Mouse (Mus musculus) limb, embryonic 13.5 days (tissue): ENCODE data around the gene Lpo. TPM values are rescaled to one million over a fixed set of nuclear protein-coding genes. Genes with fewer than 3 reads are reported as not detected.

Experiments used
- ATAC-seq: fragments of 200-750 bp; cut with Nextera tagmentation; 2 replicates; pipeline ENCODE4 v1.8.0; 2017; ENCODE audit warnings: low read depth, moderate number of reproducible peaks, moderate TSS enrichment; ENCODE audit not compliant: low FRiP score
- H3K27ac ChIP-seq: fragments of 300-500 bp; sonication (generic); 2 replicates; pipeline ENCODE4 v1.5.1; 2015; ENCODE audit warnings: inconsistent platforms, mild to moderate bottlenecking, moderate library complexity
- H3K27me3 ChIP-seq: fragments of 300-500 bp; sonication (generic); 2 replicates; pipeline ENCODE4 v1.6.1; 2015; ENCODE audit warnings: mild to moderate bottlenecking, inconsistent platforms
- H3K36me3 ChIP-seq: fragments of 300-500 bp; sonication (generic); 2 replicates; pipeline ENCODE4 v1.6.1; 2015; ENCODE audit warnings: inconsistent platforms, mild to moderate bottlenecking, moderate library complexity
- H3K4me1 ChIP-seq: fragments of 300-500 bp; sonication (generic); 2 replicates; pipeline ENCODE4 v1.6.1; 2015; ENCODE audit warnings: inconsistent platforms
- H3K4me2 ChIP-seq: fragments of 300-500 bp; sonication (generic); replicated peaks from 2 replicates; pipeline ENCODE4 v1.6.1; 2015; ENCODE audit warnings: inconsistent platforms, mild to moderate bottlenecking, moderate library complexity
- H3K4me3 ChIP-seq: fragments of 300-500 bp; sonication (generic); 2 replicates; pipeline ENCODE4 v1.5.1; 2015; ENCODE audit warnings: moderate library complexity, mild to moderate bottlenecking, inconsistent platforms
- H3K9ac ChIP-seq: fragments of 300-500 bp; sonication (generic); 2 replicates; pipeline ENCODE4 v1.6.1; 2015; ENCODE audit warnings: mild to moderate bottlenecking, inconsistent platforms
- H3K9me3 ChIP-seq: fragments of 300-500 bp; sonication (generic); 2 replicates; pipeline ENCODE4 v1.6.1; 2016; ENCODE audit warnings: inconsistent platforms
- WGBS: fragments of 180-500 bp; shearing (Covaris S2); methylation state at CpG from one replicate; pipeline ENCODE4 v1.1.7; 2015; 5-methylcytosine and 5-hydroxymethylcytosine counted together
- polyA plus RNA-seq: library from polyadenylated mRNA; unstranded; fragments of >200 nt; fragmentation: Nextera tagmentation; extraction: Ambion mirVana; gene quantifications from 2 replicates; pipeline ENCODE4 v1.2.1, GENCODE M21; 2015

Gene Lpo
- polyA plus RNA-seq, 1 experiment from 2014 or later, result 0.06 TPM

DNA sequence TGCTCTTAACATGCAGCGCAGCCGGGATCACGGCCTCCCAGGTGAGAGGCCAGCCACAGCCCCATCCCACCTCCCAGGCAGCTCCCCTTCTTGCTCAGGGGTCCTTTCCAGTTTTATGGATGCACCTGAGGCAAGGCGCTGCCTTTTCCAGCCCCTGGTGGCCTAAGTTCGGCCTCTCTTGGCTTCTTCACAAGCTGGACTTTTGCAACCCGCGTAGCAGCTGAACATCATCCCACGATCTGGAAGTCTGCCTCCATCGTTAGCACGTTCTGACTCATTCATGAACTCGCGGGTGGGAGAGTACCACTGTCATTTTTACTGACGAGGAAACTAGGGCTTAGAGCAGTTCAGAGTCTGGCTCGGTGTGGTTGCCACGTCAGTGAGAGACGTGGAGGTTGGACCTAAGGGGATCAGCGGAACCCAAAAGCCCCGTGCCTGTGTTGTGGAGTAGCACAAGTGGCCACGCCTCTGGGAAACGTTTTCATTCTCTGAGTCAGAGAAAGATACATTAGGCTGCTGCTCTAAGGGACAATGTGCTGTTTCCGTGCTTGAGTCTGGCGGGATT, 26.3 kb downstream of the Lpo start:
- 82% methylated on average over 22 of the region's 22 CpGs for WGBS
- Histone ChIP-seq H3K9ac (no peak overlapping the region), H3K27ac (no peak overlapping the region), H3K36me3 (no peaks in the 10 kb centered on the region), H3K4me2 (no peak overlapping the region), H3K27me3 (0 out of 2 replicates have a peak, but pooled peaks cover 5% of the 10 kb centered on the region), H3K9me3 (no peaks in the 10 kb centered on the region), H3K4me3 (no peak overlapping the region), H3K4me1 (no peaks in the 10 kb centered on the region)
- ATAC-seq, result no peak

DNA sequence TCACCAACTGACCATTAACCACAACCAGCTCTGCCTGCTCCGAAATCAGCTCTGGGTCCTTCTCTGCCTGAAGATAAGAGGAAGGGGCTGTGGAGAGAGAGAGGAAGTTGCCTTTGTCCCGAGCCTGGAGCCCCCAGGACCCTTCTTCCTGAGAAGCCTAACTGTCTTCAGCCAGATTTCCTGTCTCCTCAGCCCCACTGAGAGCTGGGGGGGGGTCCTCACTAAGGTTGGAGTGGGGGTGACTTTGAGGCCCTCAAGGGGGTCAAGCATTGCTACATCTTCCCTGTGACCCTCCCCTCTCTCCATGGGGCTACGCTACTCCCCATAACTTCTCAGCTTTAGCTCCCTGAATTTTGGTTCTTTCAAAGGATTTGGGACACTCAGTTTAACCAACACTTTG, 34.6 kb downstream of the Lpo start, which contains the start of gene Mpo:
Gene Mpo (plus strand): TSS at position 122 of the 400 bp plus-strand sequence.
- Histone ChIP-seq H3K36me3 (no peaks in the 10 kb centered on the region), H3K4me3 (no peak within 1 kb of the TSS), H3K27me3 (0 out of 2 replicates have a peak, but pooled peaks cover 5% of the 10 kb centered on the region), H3K9me3 (no peaks in the 10 kb centered on the region), H3K4me1 (no peaks in the 10 kb centered on the region), H3K4me2 (no peak within 1 kb of the TSS), H3K9ac (no peak within 1 kb of the TSS), H3K27ac (no peak within 1 kb of the TSS)
- no peak for ATAC-seq
- 77% methylated on average over 3 of the region's 3 CpGs for WGBS

DNA sequence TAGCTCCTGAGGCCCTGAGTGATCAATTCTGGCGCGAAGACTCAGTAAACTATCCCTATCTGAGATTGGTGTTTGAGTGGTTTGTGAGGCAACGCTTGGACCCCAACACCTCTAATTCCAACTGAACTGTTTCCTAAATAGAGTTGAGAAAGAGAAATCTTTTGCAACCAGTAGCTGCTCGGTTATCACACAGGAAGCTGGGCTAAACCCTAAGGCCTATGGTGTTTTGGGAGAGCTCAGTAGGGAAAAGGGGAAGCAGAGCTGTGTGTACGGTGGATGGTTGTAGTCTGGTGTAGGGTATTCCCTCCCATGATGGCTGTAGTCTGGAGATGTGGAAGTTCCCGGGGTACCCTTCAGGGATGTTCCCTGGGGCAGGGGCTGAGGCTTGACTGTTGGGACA, 38.0 kb downstream of the Lpo start:
- Histone ChIP-seq H3K4me1 (no peaks in the 10 kb centered on the region), H3K9me3 (no peaks in the 10 kb centered on the region), H3K4me3 (no peak overlapping the region), H3K36me3 (no peaks in the 10 kb centered on the region), H3K4me2 (no peak overlapping the region), H3K27ac (no peak overlapping the region), H3K9ac (no peak overlapping the region), H3K27me3 (no peaks in the 10 kb centered on the region)
- ATAC-seq, result no peak
- 83% methylated on average over 6 of the region's 6 CpGs for WGBS

DNA sequence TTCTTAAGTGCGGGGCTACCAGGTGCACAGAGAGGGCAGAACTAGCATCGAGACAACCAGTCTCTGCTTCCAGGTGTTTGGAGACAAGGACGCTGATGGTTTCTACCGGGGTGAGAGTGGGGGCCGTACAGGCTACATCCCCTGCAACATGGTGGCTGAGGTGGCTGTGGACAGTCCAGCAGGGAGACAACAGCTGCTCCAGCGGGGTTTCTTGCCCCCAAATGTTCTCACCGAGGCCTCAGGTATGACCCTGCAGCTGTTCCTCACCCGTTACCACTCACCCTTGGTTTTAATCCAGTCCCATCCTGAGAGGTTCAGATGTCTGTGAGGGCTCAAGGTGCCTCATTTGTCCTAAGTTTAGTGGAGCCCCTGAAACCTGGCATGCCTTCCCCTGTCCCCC, 48.0 kb downstream of the Lpo start:
- no peak overlapping the region for H3K27ac ChIP-seq
- peaks cover 18% of the 10 kb centered on the region for H3K4me1 ChIP-seq
- H3K9me3 ChIP-seq, result no peaks in the 10 kb centered on the region
- H3K4me2 ChIP-seq, result no peak overlapping the region
- H3K36me3 ChIP-seq, result no peaks in the 10 kb centered on the region
- no peak overlapping the region for H3K9ac ChIP-seq
- no peak for ATAC-seq
- WGBS, result 84% methylated on average over 8 of the region's 8 CpGs
- H3K27me3 ChIP-seq, result no peaks in the 10 kb centered on the region
- no peak overlapping the region for H3K4me3 ChIP-seq

- peaks cover 18% of the 10 kb centered on the region for H3K4me1 ChIP-seq
- no peak overlapping the region for H3K4me2 ChIP-seq
- no peak for ATAC-seq
- no peak overlapping the region for H3K27ac ChIP-seq
- no peak overlapping the region for H3K9ac ChIP-seq
- 79% methylated on average over 4 of the region's 4 CpGs for WGBS
- H3K4me3 ChIP-seq, result no peak overlapping the region
- H3K9me3 ChIP-seq, result no peaks in the 10 kb centered on the region
- no peaks in the 10 kb centered on the region for H3K27me3 ChIP-seq
- no peaks in the 10 kb centered on the region for H3K36me3 ChIP-seq
These were observed 48.7 kb downstream of the Lpo start for GRCm38 (mm10) chr11:87779392-87779791.

GRCm38 (mm10) chr11:87778915-87779314, 49.2 kb downstream of the Lpo start:
- peak overlapping the region; percentile 78 for H3K4me2 ChIP-seq
- H3K9ac ChIP-seq, result peak overlapping the region; percentile 74; the same call in 1 of the 2 replicates
- no peaks in the 10 kb centered on the region for H3K36me3 ChIP-seq
- peak overlapping the region; percentile 46 for H3K4me3 ChIP-seq
- H3K9me3 ChIP-seq, result no peaks in the 10 kb centered on the region
- peaks cover 18% of the 10 kb centered on the region for H3K4me1 ChIP-seq
- no peak for ATAC-seq
- no peaks in the 10 kb centered on the region for H3K27me3 ChIP-seq
- WGBS, result 35% methylated on average over 12 of the region's 12 CpGs
- no peak overlapping the region for H3K27ac ChIP-seq

GRCm38 (mm10) chr11:87778100-87778765, 49.9 kb downstream of the Lpo start:
- Histone ChIP-seq H3K27me3 (no peaks in the 10 kb centered on the region), H3K9ac (peak overlapping the region; percentile 74), H3K9me3 (no peaks in the 10 kb centered on the region), H3K4me1 (peaks cover 18% of the 10 kb centered on the region), H3K36me3 (no peaks in the 10 kb centered on the region), H3K4me3 (peak overlapping the region; percentile 46), H3K27ac (no peak overlapping the region), H3K4me2 (peak overlapping the region; percentile 78)
- ATAC-seq, result peak; percentile 93
- WGBS, result 9% methylated on average over 32 of the region's 32 CpGs

DNA sequence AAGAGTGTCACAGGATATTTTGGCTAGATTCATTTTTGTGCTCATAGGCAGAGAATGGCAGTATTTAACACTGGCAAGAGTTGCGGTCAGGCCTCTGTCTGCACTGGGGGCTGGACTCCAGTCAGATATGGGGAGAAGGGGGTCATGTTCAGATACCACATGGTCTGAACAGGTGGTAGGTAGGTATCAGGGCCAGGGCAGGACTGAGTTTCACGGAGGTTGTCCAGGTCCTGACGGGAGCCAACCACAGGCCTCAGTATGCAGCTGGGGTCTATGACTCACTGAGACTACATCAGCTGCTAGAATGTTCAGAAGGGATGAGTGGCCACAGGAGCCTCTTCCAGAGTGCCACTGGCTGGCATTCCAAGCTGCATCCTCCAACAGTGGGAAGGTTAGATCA, 55.7 kb downstream of the Lpo start:
- Histone ChIP-seq H3K9me3 (no peaks in the 10 kb centered on the region), H3K9ac (no peak overlapping the region), H3K4me3 (no peak overlapping the region), H3K27ac (no peak overlapping the region), H3K4me1 (no peaks in the 10 kb centered on the region; the same call in 1 of the 2 replicates), H3K36me3 (no peaks in the 10 kb centered on the region), H3K27me3 (peaks cover 12% of the 10 kb centered on the region), H3K4me2 (no peak overlapping the region)
- 88% methylated on average over 3 of the region's 3 CpGs for WGBS
- no peak for ATAC-seq

DNA sequence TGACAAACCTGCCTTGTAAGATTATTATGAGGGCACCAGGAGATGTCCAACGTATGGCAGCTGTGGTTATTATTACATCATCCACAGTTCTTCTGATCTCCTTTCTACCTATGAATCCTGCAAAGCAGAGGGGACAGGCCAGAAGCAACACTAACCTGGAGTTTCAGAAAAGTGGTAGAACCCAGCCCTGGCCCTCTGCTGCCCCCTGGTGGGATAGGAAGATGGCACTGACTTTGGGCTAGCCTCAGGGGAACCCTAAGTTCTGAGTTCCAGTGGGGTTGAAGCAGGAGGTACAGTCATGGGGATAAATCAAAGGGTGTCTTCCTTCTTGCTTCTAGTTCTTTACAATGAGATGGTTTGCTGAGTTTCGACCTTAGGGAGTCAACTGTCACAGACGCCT, 57.1 kb downstream of the Lpo start:
- Histone ChIP-seq H3K36me3 (no peaks in the 10 kb centered on the region), H3K9ac (no peak overlapping the region), H3K27me3 (peaks cover 25% of the 10 kb centered on the region), H3K4me3 (no peak overlapping the region), H3K9me3 (no peaks in the 10 kb centered on the region), H3K4me1 (no peaks in the 10 kb centered on the region), H3K4me2 (no peak overlapping the region), H3K27ac (no peak overlapping the region)
- no peak for ATAC-seq
- WGBS, result 52% methylated on average over 3 of the region's 3 CpGs

GRCm38 (mm10) chr11:87768745-87769144, 59.3 kb downstream of the Lpo start:
- Histone ChIP-seq H3K4me1 (peaks cover 13% of the 10 kb centered on the region), H3K36me3 (no peaks in the 10 kb centered on the region), H3K4me3 (no peak overlapping the region), H3K9ac (no peak overlapping the region), H3K4me2 (no peak overlapping the region), H3K27me3 (peaks cover 48% of the 10 kb centered on the region), H3K27ac (no peak overlapping the region), H3K9me3 (no peaks in the 10 kb centered on the region)
- 92% methylated on average over 4 of the region's 4 CpGs for WGBS
- ATAC-seq, result no peak

DNA sequence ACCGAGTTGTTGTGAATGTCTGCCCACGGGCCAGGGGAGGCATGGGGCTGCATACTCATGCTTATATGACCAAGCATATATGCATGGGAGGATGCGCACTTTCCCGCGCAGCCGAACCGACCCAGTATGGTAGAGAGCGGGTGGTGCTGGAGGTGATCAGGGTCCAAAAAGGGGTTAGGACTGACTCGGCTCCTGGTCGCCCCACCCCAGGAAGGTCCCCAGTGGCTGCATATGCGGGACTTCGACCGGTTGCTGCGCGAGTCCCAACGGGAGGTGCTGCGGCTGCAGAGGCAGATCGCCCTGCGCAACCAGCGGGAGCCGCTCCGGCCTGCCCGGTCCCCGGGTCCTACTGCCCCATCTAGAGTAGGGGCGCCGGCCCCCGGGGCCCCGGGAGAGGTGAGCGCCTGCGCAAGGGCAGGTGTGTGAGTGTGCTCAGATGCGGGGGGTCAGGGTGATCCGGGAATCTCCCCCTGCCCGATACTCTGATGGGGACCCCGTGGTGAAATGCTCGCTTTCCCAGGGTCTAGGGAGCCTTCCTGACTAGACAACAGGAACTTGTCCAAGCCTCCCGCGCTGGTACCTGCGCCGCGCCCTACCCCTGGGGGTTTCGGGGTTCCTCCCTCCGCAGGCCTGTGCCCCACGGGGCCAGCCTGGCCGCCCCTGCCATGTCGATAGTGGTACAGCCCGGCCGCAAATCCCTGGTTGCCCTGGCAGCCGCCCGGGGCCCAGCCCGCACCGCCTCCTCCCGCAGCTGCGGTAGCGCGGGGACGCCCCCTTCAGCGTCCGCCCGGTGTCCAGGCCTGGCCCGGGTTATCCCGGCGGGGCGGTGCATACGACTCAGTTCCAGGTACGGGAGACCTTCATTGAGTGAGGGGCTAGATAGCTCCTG, 63.9 kb downstream of the Lpo start:
- WGBS, result 1% methylated on average over 64 of the region's 65 CpGs
- H3K4me1 ChIP-seq, result peaks cover 25% of the 10 kb centered on the region
- H3K27ac ChIP-seq, result no peak overlapping the region
- peak; percentile 20; the same call in 1 of the 2 replicates for ATAC-seq
- H3K9ac ChIP-seq, result peak overlapping the region; percentile 75
- no peaks in the 10 kb centered on the region for H3K36me3 ChIP-seq
- peak overlapping the region; percentile 98 for H3K4me2 ChIP-seq
- H3K27me3 ChIP-seq, result peaks cover 93% of the 10 kb centered on the region
- H3K9me3 ChIP-seq, result no peaks in the 10 kb centered on the region
- H3K4me3 ChIP-seq, result peak overlapping the region; percentile 55

- Histone ChIP-seq H3K9me3 (no peaks in the 10 kb centered on the region), H3K4me2 (peak overlapping the region; percentile 98), H3K4me1 (peaks cover 25% of the 10 kb centered on the region), H3K27ac (no peak overlapping the region), H3K4me3 (peak overlapping the region; percentile 55), H3K9ac (peak overlapping the region; percentile 75; the same call in 1 of the 2 replicates), H3K27me3 (peaks cover 97% of the 10 kb centered on the region), H3K36me3 (no peaks in the 10 kb centered on the region)
- ATAC-seq, result peak; percentile 60; the same call in 1 of the 2 replicates
- 2% methylated on average over 17 of the region's 17 CpGs for WGBS
These were observed 64.5 kb downstream of the Lpo start for GRCm38 (mm10) chr11:87763511-87763987.
